Mouse (Mus musculus) stomach, embryonic 15.5 days (tissue): ENCODE results near the gene March2. TPM values are rescaled to one million over a fixed set of nuclear protein-coding genes. Genes with fewer than 3 reads are reported as not detected.
A peak's percentile ranks its signal among the peaks of the same experiment; 100 is the strongest.

Experiments
- ATAC-seq: fragments of 200-750 bp; cut with Nextera tagmentation; 2 replicates; pipeline ENCODE4 v1.8.0; 2017; ENCODE audit warnings: low read depth, moderate number of reproducible peaks, moderate TSS enrichment; ENCODE audit not compliant: insufficient read depth, low FRiP score
- H3K27ac ChIP-seq: fragments of 300-500 bp; sonication (generic); 2 replicates; pipeline ENCODE4 v1.5.1; 2015; ENCODE audit warnings: mild to moderate bottlenecking, inconsistent platforms
- H3K27me3 ChIP-seq: fragments of 300-500 bp; sonication (generic); replicated peaks from 2 replicates; pipeline ENCODE4 v1.6.1; 2015; ENCODE audit warnings: inconsistent platforms
- H3K36me3 ChIP-seq: fragments of 300-500 bp; sonication (generic); 2 replicates; pipeline ENCODE4 v1.6.1; 2015; ENCODE audit warnings: inconsistent platforms
- H3K4me1 ChIP-seq: fragments of 300-500 bp; sonication (generic); 2 replicates; pipeline ENCODE4 v1.6.1; 2015; ENCODE audit warnings: inconsistent platforms
- H3K4me2 ChIP-seq: fragments of 300-500 bp; sonication (generic); 2 replicates; pipeline ENCODE4 v1.6.1; 2015; ENCODE audit warnings: mild to moderate bottlenecking, inconsistent platforms
- H3K4me3 ChIP-seq: fragments of 300-500 bp; sonication (generic); replicated peaks from 2 replicates; pipeline ENCODE4 v1.5.1; 2015; ENCODE audit warnings: inconsistent platforms
- H3K9ac ChIP-seq: fragments of 300-500 bp; sonication (generic); 2 replicates; pipeline ENCODE4 v1.6.1; 2015; ENCODE audit warnings: inconsistent platforms
- H3K9me3 ChIP-seq: fragments of 300-500 bp; sonication (generic); 2 replicates; pipeline ENCODE4 v1.6.1; 2016; ENCODE audit warnings: inconsistent platforms
- WGBS: fragments of 180-500 bp; shearing (Covaris S2); methylation state at CpG from one replicate; pipeline ENCODE4 v1.1.7; 2015; 5-methylcytosine and 5-hydroxymethylcytosine counted together
- polyA plus RNA-seq: library from polyadenylated mRNA; unstranded; fragments of >200 nt; fragmentation: Nextera tagmentation; extraction: Ambion mirVana; gene quantifications from 2 replicates; pipeline ENCODE4 v1.2.1, GENCODE M21; 2015

Gene March2
- polyA plus RNA-seq, 1 experiment from 2014 or later, result 70.8 TPM

DNA sequence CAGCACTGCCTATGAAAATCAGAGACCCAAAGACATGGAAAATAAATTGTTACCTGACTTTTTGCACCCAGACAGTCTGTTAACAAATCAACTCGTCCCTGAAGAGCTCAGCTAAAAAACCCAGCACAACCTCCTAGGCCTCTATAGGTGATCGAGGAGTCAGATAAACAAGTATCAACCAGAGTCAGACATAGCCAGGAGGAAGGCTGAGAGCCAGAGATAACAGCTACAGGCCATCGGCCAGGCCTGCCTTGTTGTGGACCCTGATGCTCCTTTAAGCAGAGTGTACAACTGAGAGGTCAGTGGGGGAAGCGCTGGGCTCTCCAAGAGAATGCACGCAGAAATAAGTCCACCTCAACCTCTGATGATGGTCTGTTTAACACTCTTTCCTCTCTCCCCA, 5.2 kb downstream of the March2 start:
- peak; percentile 89; the same call in 1 of the 2 replicates for ATAC-seq
- Histone ChIP-seq H3K4me1 (0 out of 2 replicates have a peak, but pooled peaks cover 7% of the 10 kb centered on the region), H3K4me2 (no peak overlapping the region), H3K9ac (no peak overlapping the region), H3K27ac (no peak overlapping the region), H3K9me3 (no peaks in the 10 kb centered on the region), H3K4me3 (no peak overlapping the region), H3K27me3 (no peaks in the 10 kb centered on the region), H3K36me3 (peaks cover 7% of the 10 kb centered on the region)
- WGBS, result 76% methylated on average over 5 of the region's 5 CpGs

DNA sequence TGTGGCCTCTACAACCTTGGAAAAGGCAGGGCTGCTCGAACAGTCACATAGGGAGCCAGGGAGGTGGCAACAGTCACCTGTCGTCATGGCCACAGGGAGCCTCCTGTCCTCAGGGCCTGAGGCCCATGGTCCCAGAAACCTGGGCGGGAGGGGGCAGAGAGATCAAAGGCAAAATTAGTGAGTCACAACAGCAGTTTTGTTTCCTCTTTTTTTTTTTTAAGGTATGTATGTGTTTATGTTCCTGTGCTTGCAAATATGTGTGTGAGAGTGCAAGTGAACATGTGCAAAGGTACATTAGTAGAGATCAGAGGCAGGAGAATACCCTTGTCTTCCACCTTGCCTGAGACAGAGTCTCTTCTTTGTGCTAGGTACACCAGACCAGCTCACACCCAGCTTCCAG, 8.6 kb downstream of the March2 start:
- Histone ChIP-seq H3K27ac (no peak overlapping the region), H3K36me3 (peaks cover 7% of the 10 kb centered on the region), H3K9ac (no peak overlapping the region), H3K4me3 (no peak overlapping the region), H3K9me3 (no peaks in the 10 kb centered on the region), H3K27me3 (no peaks in the 10 kb centered on the region), H3K4me1 (no peaks in the 10 kb centered on the region), H3K4me2 (no peak overlapping the region)
- no peak for ATAC-seq
- 72% methylated on average over 3 of the region's 3 CpGs for WGBS

DNA sequence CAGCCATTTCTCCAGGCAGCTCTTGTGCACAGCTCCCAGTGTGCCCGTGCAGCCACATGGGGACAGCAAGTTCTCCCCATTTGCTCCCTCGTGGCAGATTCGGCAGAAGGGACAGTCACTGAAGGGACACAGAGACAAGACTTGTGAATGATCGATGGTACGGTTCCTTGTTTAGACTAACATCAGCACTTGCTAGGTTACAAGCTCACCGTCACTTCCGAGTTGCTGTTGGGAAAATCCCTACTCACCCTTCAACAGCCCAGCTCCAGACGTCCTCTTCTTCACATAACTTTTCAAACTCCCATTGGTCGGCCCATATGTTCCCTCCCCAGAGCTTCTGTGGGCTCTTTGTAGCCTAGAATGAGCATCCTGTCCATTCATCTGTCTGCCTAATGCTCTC, 15.4 kb downstream of the March2 start:
- Histone ChIP-seq H3K4me2 (no peak overlapping the region), H3K9me3 (no peaks in the 10 kb centered on the region), H3K9ac (no peak overlapping the region), H3K27ac (no peak overlapping the region), H3K4me1 (no peaks in the 10 kb centered on the region), H3K27me3 (no peaks in the 10 kb centered on the region), H3K4me3 (no peak overlapping the region), H3K36me3 (peaks cover 5% of the 10 kb centered on the region; the same call in 1 of the 2 replicates)
- ATAC-seq, result no peak
- WGBS, result 88% methylated on average over 9 of the region's 9 CpGs

DNA sequence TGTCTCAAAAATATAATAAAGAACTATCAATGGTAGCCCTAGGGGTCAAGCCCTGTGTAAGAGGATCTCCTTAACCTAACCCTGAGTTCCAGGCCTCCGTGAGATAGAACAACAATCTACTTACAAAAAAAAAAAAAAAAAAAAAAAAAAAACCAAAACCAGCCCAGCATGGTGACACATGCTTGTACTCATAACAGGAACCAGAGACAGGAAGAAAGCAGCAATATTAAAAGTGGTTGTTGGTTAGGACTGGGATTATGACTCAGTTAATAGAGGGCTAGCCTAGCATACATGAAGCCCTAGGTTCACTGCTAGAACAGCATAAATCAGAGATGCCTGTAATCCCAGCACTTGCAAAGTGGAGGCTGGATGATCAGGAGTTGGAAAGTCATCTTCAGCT, 16.3 kb downstream of the March2 start:
- no peak for ATAC-seq
- no peak overlapping the region for H3K4me2 ChIP-seq
- no peaks in the 10 kb centered on the region for H3K27me3 ChIP-seq
- no peaks in the 10 kb centered on the region for H3K9me3 ChIP-seq
- H3K27ac ChIP-seq, result no peak overlapping the region
- H3K4me3 ChIP-seq, result no peak overlapping the region
- WGBS, result 68% methylated on average over 1 of the region's 1 CpGs
- H3K36me3 ChIP-seq, result peaks cover 5% of the 10 kb centered on the region; the same call in 1 of the 2 replicates
- H3K4me1 ChIP-seq, result no peaks in the 10 kb centered on the region
- H3K9ac ChIP-seq, result no peak overlapping the region

DNA sequence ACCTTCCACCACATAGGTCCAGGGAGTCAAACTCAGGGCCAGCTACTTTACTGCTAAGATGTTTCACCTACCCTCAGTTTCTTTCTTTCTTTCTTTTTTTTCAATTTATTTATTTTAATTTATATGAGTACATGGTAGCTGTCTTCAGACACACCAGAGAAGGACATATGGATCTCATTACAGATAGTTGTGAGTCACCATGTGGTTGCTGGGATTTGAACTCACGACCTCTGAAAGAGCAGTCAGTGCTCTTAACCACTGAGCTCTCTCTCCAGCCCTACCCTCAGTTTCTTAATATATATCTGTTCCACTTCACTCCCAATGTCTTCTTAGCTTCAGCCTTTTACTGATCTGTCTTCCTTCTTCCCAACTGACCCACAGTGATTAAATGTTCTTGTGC, 23.0 kb downstream of the March2 start:
- no peak overlapping the region for H3K27ac ChIP-seq
- no peaks in the 10 kb centered on the region for H3K27me3 ChIP-seq
- H3K4me1 ChIP-seq, result no peaks in the 10 kb centered on the region
- ATAC-seq, result no peak
- H3K9ac ChIP-seq, result no peak overlapping the region
- no peak overlapping the region for H3K4me3 ChIP-seq
- 85% methylated on average over 1 of the region's 1 CpGs for WGBS
- H3K36me3 ChIP-seq, result 0 out of 2 replicates have a peak, but pooled peaks cover 6% of the 10 kb centered on the region
- no peaks in the 10 kb centered on the region for H3K9me3 ChIP-seq
- no peak overlapping the region for H3K4me2 ChIP-seq

DNA sequence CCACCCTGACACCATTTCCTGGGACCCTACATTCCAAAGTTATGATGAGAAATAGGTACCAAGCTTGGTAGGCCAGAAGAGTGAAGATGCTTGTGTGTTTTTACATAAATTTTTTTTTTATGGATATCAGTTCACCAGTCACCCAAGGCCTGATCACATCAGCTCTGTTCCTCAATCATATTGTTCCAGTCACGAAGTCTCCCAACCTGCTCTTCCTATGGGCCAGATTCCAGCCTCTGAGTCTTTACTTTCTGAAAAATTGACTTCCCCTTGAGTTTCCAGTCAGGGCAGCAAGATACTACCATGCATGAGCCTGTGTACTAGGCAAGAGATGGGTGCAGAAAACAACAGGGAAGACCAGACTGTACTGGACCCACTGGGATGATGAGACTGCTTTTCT, 31.7 kb downstream of the March2 start, which contains the start of gene Hnrnpm:
TSS of gene Hnrnpm (minus strand) at position 101 of the 400 bp plus-strand sequence.
- 89% methylated on average over 1 of the region's 1 CpGs for WGBS
- Histone ChIP-seq H3K36me3 (0 out of 2 replicates have a peak, but pooled peaks cover 3% of the 10 kb centered on the region), H3K9ac (no peak within 1 kb of the TSS), H3K9me3 (no peaks in the 10 kb centered on the region), H3K4me2 (peak within 1 kb of the TSS; percentile 59), H3K4me3 (peak within 1 kb of the TSS; percentile 78), H3K4me1 (peaks cover 21% of the 10 kb centered on the region), H3K27ac (peak within 1 kb of the TSS; percentile 46; the same call in 1 of the 2 replicates), H3K27me3 (no peaks in the 10 kb centered on the region)
- no peak for ATAC-seq

DNA sequence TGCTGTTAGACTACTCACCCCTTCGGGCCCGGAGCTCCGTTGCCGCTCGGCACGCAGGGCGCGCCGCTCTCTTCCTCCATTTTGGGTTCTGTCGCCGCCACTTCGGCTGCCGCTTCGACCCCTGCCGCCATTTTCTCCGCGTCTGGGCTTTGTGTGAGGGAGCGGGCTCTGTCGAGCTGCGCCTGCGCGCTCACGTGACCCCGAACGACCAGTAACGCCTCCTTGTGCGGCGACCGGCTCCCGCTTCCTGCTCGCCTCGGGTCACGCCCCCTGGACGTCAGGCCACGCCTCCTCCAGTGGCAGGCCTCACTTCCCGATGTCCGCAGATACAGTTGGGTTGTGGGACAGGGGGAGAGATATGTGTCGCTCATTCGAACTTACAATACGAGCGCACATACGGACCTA, 33.2 kb downstream of the March2 start:
- no peaks in the 10 kb centered on the region for H3K36me3 ChIP-seq
- under 1% methylated on average over 42 of the region's 42 CpGs for WGBS
- peak overlapping the region; percentile 72 for H3K4me2 ChIP-seq
- ATAC-seq, result peak; percentile 98
- H3K9ac ChIP-seq, result peak overlapping the region; percentile 98
- H3K4me1 ChIP-seq, result peaks cover 21% of the 10 kb centered on the region
- no peaks in the 10 kb centered on the region for H3K9me3 ChIP-seq
- no peaks in the 10 kb centered on the region for H3K27me3 ChIP-seq
- H3K27ac ChIP-seq, result peak overlapping the region; percentile 93
- H3K4me3 ChIP-seq, result peak overlapping the region; percentile 78

DNA sequence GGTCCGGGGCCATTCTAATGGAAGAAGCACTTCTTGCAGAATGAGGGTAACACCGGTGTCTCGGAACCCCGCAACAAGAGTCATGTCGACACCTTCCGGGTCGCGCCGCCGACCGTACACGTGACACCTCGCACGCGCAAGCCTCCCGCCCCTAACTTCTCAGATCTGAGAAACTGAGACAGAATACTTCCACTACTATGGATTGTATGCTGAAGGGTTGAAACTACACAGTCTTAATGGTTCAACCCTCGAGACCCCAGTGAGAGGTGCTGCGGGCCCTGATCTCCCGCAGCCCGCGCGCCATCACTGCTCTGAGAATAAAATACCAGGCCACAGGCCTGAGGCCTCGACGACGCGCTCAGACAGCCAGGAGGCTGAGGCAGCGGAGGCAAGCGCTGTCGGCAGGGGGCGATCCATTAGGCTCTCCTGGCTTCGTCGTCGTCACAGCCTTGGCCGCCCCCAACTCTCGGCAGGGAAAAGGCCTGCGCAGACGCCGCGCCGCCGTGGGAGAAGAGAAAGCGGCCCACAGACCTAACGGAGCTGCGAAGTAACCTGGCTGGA, 33.7 kb downstream of the March2 start:
- Histone ChIP-seq H3K4me1 (peaks cover 21% of the 10 kb centered on the region), H3K9me3 (no peaks in the 10 kb centered on the region), H3K27ac (peak overlapping the region; percentile 93), H3K4me2 (peak overlapping the region; percentile 72), H3K27me3 (no peaks in the 10 kb centered on the region), H3K9ac (peak overlapping the region; percentile 98), H3K4me3 (peak overlapping the region; percentile 78), H3K36me3 (no peaks in the 10 kb centered on the region)
- peak; percentile 75 for ATAC-seq
- WGBS, result under 1% methylated on average over 44 of the region's 44 CpGs

DNA sequence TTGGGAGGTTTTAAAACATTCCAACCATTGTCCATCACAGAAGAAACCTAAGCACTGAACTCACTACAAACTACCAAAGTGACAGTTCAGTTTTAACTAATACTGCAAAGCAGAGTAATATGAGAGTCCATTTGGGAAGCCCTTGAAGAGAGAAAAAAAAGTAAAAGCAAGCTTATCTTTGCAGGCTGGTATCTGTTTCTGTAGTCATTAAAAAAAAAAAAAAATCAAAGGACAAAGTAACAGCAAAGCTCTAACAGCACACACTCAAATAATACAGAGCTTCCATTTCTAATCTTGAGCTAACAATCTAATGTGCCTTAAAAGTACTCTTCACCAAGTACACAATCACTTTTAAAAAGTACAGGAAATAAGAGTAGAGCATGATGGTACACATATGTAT, 36.7 kb downstream of the March2 start:
- H3K4me1 ChIP-seq, result peaks cover 21% of the 10 kb centered on the region
- peaks cover 3% of the 10 kb centered on the region; the same call in 1 of the 2 replicates for H3K36me3 ChIP-seq
- no peaks in the 10 kb centered on the region for H3K27me3 ChIP-seq
- H3K4me3 ChIP-seq, result no peak overlapping the region
- H3K9ac ChIP-seq, result no peak overlapping the region
- no peak for ATAC-seq
- H3K27ac ChIP-seq, result no peak overlapping the region
- H3K4me2 ChIP-seq, result no peak overlapping the region
- no peaks in the 10 kb centered on the region for H3K9me3 ChIP-seq

DNA sequence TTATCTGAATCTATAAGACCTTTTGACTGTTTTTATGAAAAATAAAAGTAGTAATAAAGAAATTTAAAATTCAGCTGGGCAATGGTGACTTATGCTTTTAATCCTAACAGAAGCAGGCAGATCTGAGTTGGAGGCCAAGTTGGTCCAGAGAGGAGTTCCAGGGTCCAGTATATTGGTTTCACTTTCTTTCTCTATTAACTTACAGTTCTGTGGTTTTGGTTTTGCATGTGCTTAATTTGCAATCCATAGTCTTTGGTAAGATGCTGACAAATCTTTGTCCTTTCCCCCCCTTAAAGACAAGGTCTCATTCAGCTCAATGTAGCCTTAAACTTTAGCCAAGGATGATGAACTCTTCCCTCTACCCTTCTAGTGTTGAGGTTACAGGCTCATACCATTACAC, 39.7 kb downstream of the March2 start:
- Histone ChIP-seq H3K4me2 (no peak overlapping the region), H3K4me3 (no peak overlapping the region), H3K9me3 (no peaks in the 10 kb centered on the region), H3K9ac (no peak overlapping the region), H3K27ac (no peak overlapping the region), H3K27me3 (no peaks in the 10 kb centered on the region), H3K4me1 (peaks cover 17% of the 10 kb centered on the region), H3K36me3 (peaks cover 10% of the 10 kb centered on the region; the same call in 1 of the 2 replicates)
- ATAC-seq, result no peak

DNA sequence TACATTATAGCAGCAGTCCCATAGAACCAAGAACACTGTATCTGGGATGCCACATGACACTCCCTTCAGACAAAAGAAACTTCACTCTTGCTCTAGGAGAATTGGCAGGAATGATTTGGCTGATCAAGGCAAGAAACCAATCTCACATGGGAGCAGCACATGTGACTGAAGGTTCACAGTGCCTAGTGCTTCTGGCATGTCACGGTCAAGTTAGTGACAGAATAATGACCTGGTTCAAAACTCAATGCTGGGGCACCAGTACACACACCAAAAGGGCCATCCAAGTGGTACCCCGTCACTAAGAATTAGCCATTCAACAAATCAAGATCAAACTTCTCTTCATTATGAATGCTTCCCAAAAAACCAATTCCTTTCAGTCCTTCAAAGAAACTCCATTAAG, 42.4 kb downstream of the March2 start:
- Histone ChIP-seq H3K36me3 (peaks cover 10% of the 10 kb centered on the region; the same call in 1 of the 2 replicates), H3K4me3 (no peak overlapping the region), H3K9me3 (no peaks in the 10 kb centered on the region), H3K27me3 (no peaks in the 10 kb centered on the region), H3K4me2 (no peak overlapping the region), H3K4me1 (no peaks in the 10 kb centered on the region; the same call in 1 of the 2 replicates), H3K27ac (no peak overlapping the region), H3K9ac (no peak overlapping the region)
- 96% methylated on average over 2 of the region's 2 CpGs for WGBS
- no peak for ATAC-seq

DNA sequence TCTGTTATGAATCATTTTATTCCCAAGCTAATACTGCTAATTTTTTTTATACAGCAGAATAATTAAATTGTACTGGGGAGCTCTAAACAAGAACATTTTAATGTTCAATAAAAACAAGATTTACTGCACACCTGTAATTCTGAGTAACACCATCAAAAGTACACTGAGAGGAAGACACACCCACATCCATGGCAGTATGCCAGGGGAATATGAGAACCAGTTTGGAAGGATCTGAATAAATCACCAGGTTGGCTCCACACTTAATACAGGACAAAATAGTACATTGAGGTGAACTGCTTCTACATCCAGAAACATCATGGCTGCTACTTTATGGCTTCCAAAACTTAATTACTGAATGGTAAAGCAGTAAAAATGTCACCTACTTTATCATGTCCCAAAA, 43.0 kb downstream of the March2 start:
- no peak overlapping the region for H3K4me3 ChIP-seq
- no peak for ATAC-seq
- no peak overlapping the region for H3K27ac ChIP-seq
- no peaks in the 10 kb centered on the region for H3K27me3 ChIP-seq
- H3K9ac ChIP-seq, result no peak overlapping the region
- no peak overlapping the region for H3K4me2 ChIP-seq
- H3K4me1 ChIP-seq, result no peaks in the 10 kb centered on the region
- H3K36me3 ChIP-seq, result peaks cover 10% of the 10 kb centered on the region; the same call in 1 of the 2 replicates
- H3K9me3 ChIP-seq, result no peaks in the 10 kb centered on the region
